ENCODE assay signal across 18 mouse cellular contexts in the genomic region with DNA sequence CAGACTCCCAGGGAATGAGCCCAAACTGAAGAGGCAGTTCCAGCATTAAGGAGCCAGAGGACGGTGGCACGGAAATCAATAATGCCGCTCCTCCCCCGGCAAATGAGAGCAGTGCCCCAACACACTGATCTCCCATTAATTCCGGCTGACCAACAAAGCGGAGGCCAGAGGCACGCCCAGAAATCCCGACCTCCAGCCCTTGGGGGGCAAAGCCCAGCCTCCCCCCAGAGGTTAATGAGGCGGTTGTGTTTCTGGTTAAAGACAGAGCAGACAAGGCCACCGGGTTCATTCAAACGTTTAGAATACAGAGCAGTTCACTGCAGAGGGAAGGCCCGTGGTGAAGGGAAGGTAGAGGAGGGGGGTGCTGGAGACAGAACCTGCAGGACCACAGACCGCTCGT.
DNase-seq lines count a peak whose midpoint lies in the region; ATAC-seq and TF ChIP-seq lines count a peak whose summit lies in the region.
"Had no signal": no experiment of that assay in that cellular context is flagged by ENCODE, and none has a peak within 500 bp of the region (broad histone marks: within the 10 kb centered on the region; RNA-seq: fewer than 3 reads in every experiment).

No protein-coding gene starts in this region.

- H3K9ac ChIP-seq in forebrain, embryonic 11.5 days (ENCODE audit: low read length) = no peak overlapping the region
- H3K9ac ChIP-seq in forebrain, embryonic 14.5 days (ENCODE audit: low read length) = no peak overlapping the region
- no peak overlapping the region for H3K9ac ChIP-seq in kidney, postnatal 0 days (ENCODE audit: low read depth, low read length)
- H3K9ac ChIP-seq in limb, embryonic 12.5 days (replicated peaks) = no peak overlapping the region
- H3K9ac ChIP-seq: embryonic facial prominence, embryonic 12.5 days had no signal

- ATAC-seq in forebrain, embryonic 11.5 days (replicated peaks; ENCODE audit: low FRiP score) = no peak; the same call in 1 of the 2 replicates
- no peak for ATAC-seq in forebrain, embryonic 14.5 days
- ATAC-seq in kidney, postnatal 0 days (replicated peaks; ENCODE audit: low FRiP score, low read depth) = no peak; the same call in 1 of the 2 replicates
- no peak for ATAC-seq in limb, embryonic 12.5 days (ENCODE audit: insufficient number of reproducible peaks, insufficient read depth, low FRiP score, low TSS enrichment, low read depth)
- ATAC-seq: hindbrain, postnatal 0 days had no signal

- H3K4me2 ChIP-seq in forebrain, embryonic 11.5 days (ENCODE audit: low read depth, low read length, severe bottlenecking) = 0 out of 2 replicates have a peak overlapping the region, but pooled peaks have one; percentile 18
- H3K4me2 ChIP-seq in forebrain, embryonic 14.5 days (ENCODE audit: low read length) = no peak overlapping the region
- peak overlapping the region; percentile 43 for H3K4me2 ChIP-seq in kidney, postnatal 0 days (ENCODE audit: low read length)
- H3K4me2 ChIP-seq in limb, embryonic 12.5 days = peak overlapping the region; percentile 32
- H3K4me2 ChIP-seq: embryonic facial prominence, embryonic 12.5 days had no signal

- TF ChIP-seq POLR2A in kidney, adult 2 months (IDR thresholded peaks at IDR 0.05; ENCODE audit: low read depth, low read length) = no peak

- TF ChIP-seq CTCF in kidney, postnatal 0 days (IDR thresholded peaks at IDR 0.05; ENCODE audit: low read depth) = no peak
- TF ChIP-seq CTCF in kidney, adult 2 months (conservative IDR thresholded peaks at IDR 0.05; ENCODE audit: insufficient read depth, insufficient read length, low read depth, low read length) = no peak

- peaks cover 7% of the 10 kb centered on the region; the same call in 1 of the 2 replicates for H3K4me1 ChIP-seq in forebrain, embryonic 11.5 days (replicated peaks; ENCODE audit: control insufficient read depth, insufficient read depth, low read length)
- H3K4me1 ChIP-seq in forebrain, embryonic 14.5 days (ENCODE audit: control insufficient read depth, insufficient read depth, low read length) = no peaks in the 10 kb centered on the region; the same call in none of the 2 replicates
- no peaks in the 10 kb centered on the region for H3K4me1 ChIP-seq in kidney, postnatal 0 days (replicated peaks; ENCODE audit: insufficient read depth, low read length)
- no peaks in the 10 kb centered on the region for H3K4me1 ChIP-seq in kidney, adult 2 months (ENCODE audit: control insufficient read depth, insufficient read depth, low read length)
- peaks cover 6% of the 10 kb centered on the region; the same call in 1 of the 2 replicates for H3K4me1 ChIP-seq in limb, embryonic 12.5 days (replicated peaks)

- WGBS in forebrain, embryonic 11.5 days = 15% methylated on average over 14 of the region's 14 CpGs
- WGBS in forebrain, embryonic 14.5 days = 13% methylated on average over 14 of the region's 14 CpGs
- 11% methylated on average over 14 of the region's 14 CpGs for WGBS in kidney, postnatal 0 days
- WGBS in kidney, adult 2 months = 13% methylated on average over 14 of the region's 14 CpGs
- 18% methylated on average over 14 of the region's 14 CpGs for WGBS in limb, embryonic 12.5 days

- H3K27me3 ChIP-seq in forebrain, embryonic 11.5 days (ENCODE audit: control insufficient read depth, insufficient read depth, low read length) = no peaks in the 10 kb centered on the region; the same call in 1 of the 2 replicates
- H3K27me3 ChIP-seq in forebrain, embryonic 14.5 days (replicated peaks; ENCODE audit: control insufficient read depth, insufficient read depth, low read length) = no peaks in the 10 kb centered on the region
- H3K27me3 ChIP-seq in kidney, postnatal 0 days (ENCODE audit: insufficient read depth, low read length) = no peaks in the 10 kb centered on the region
- H3K27me3 ChIP-seq in kidney, adult 2 months (replicated peaks; ENCODE audit: control insufficient read depth, insufficient read depth, low read length) = no peaks in the 10 kb centered on the region
- H3K27me3 ChIP-seq in limb, embryonic 12.5 days = no peaks in the 10 kb centered on the region
- H3K27me3 ChIP-seq: CH12.LX; embryonic facial prominence, embryonic 12.5 days had no signal

- no peaks in the 10 kb centered on the region for H3K36me3 ChIP-seq in forebrain, embryonic 11.5 days (ENCODE audit: control insufficient read depth, insufficient read depth, low read length)
- no peaks in the 10 kb centered on the region for H3K36me3 ChIP-seq in forebrain, embryonic 14.5 days (ENCODE audit: control insufficient read depth, insufficient read depth, low read length)
- H3K36me3 ChIP-seq in kidney, postnatal 0 days (ENCODE audit: insufficient read depth, low read length) = no peaks in the 10 kb centered on the region
- no peaks in the 10 kb centered on the region for H3K36me3 ChIP-seq in kidney, adult 2 months (ENCODE audit: control insufficient read depth, insufficient read depth, low read length)
- no peaks in the 10 kb centered on the region for H3K36me3 ChIP-seq in limb, embryonic 12.5 days
- H3K36me3 ChIP-seq: embryonic facial prominence, embryonic 12.5 days had no signal

- DNase-seq in forebrain, embryonic 11.5 days (ENCODE audit: low spot score) = peak; percentile 52
- DNase-seq in forebrain, embryonic 14.5 days (ENCODE audit: low spot score) = no peak
- peak; percentile 53 for DNase-seq in kidney, postnatal 0 days (ENCODE audit: low spot score)
- DNase-seq in kidney, adult 2 months = no peak
- peak; percentile 66 for DNase-seq in embryo, embryonic 10.5 days (ENCODE audit: low spot score)
- no peak for DNase-seq in thymus, postnatal 4 days
- no peak for DNase-seq in adrenal gland, postnatal 14 days
- DNase-seq: adrenal gland, postnatal 36 days; cerebellum, adult 9-10 months; gastrocnemius, adult 2 months; layer of hippocampus, postnatal 36 days; left cerebral cortex, postnatal 4 days; lung, adult 18-20 months; lung, postnatal 4 days had no signal

- H3K9me3 ChIP-seq in forebrain, embryonic 11.5 days (ENCODE audit: control insufficient read depth, low read length) = no peaks in the 10 kb centered on the region
- H3K9me3 ChIP-seq in forebrain, embryonic 14.5 days (replicated peaks; ENCODE audit: control insufficient read depth, low read length) = no peaks in the 10 kb centered on the region
- no peaks in the 10 kb centered on the region for H3K9me3 ChIP-seq in kidney, postnatal 0 days (replicated peaks; ENCODE audit: low read length)
- no peaks in the 10 kb centered on the region for H3K9me3 ChIP-seq in limb, embryonic 12.5 days
- H3K9me3 ChIP-seq: embryonic facial prominence, embryonic 12.5 days had no signal

- no peak overlapping the region for H3K4me3 ChIP-seq in forebrain, embryonic 11.5 days (ENCODE audit: low read depth, low read length)
- H3K4me3 ChIP-seq in forebrain, embryonic 14.5 days (ENCODE audit: low read depth, low read length) = no peak overlapping the region
- no peak overlapping the region for H3K4me3 ChIP-seq in kidney, postnatal 0 days (replicated peaks; ENCODE audit: low read depth, low read length)
- H3K4me3 ChIP-seq in kidney, adult 2 months (ENCODE audit: insufficient read depth, low read depth, low read length) = no peak overlapping the region
- H3K4me3 ChIP-seq in limb, embryonic 12.5 days (replicated peaks) = no peak overlapping the region
- H3K4me3 ChIP-seq: embryonic facial prominence, embryonic 12.5 days; gastrocnemius, adult 2 months had no signal

- H3K27ac ChIP-seq in forebrain, embryonic 11.5 days (ENCODE audit: low read depth, low read length) = no peak overlapping the region
- no peak overlapping the region for H3K27ac ChIP-seq in forebrain, embryonic 14.5 days (ENCODE audit: low read depth, low read length)
- no peak overlapping the region for H3K27ac ChIP-seq in kidney, postnatal 0 days
- H3K27ac ChIP-seq in kidney, adult 2 months (ENCODE audit: insufficient read depth, low read depth, low read length) = no peak overlapping the region
- H3K27ac ChIP-seq in limb, embryonic 12.5 days = no peak overlapping the region
- H3K27ac ChIP-seq: embryonic facial prominence, embryonic 12.5 days; gastrocnemius, adult 2 months; hindbrain, postnatal 0 days had no signal

Comparison
In these comparisons a context has a peak if more than half of its experiments do, and no peak if none do; other contexts are left out.
1. DNase-seq: peak in forebrain, embryonic 11.5 days (single experiment), kidney, postnatal 0 days (single experiment) and embryo, embryonic 10.5 days (single experiment); none in forebrain, embryonic 14.5 days (single experiment), kidney, adult 2 months (single experiment), thymus, postnatal 4 days (single experiment) and adrenal gland, postnatal 14 days (single experiment).